9 mouse cellular contexts compared by ENCODE assay signal in the genomic region with DNA sequence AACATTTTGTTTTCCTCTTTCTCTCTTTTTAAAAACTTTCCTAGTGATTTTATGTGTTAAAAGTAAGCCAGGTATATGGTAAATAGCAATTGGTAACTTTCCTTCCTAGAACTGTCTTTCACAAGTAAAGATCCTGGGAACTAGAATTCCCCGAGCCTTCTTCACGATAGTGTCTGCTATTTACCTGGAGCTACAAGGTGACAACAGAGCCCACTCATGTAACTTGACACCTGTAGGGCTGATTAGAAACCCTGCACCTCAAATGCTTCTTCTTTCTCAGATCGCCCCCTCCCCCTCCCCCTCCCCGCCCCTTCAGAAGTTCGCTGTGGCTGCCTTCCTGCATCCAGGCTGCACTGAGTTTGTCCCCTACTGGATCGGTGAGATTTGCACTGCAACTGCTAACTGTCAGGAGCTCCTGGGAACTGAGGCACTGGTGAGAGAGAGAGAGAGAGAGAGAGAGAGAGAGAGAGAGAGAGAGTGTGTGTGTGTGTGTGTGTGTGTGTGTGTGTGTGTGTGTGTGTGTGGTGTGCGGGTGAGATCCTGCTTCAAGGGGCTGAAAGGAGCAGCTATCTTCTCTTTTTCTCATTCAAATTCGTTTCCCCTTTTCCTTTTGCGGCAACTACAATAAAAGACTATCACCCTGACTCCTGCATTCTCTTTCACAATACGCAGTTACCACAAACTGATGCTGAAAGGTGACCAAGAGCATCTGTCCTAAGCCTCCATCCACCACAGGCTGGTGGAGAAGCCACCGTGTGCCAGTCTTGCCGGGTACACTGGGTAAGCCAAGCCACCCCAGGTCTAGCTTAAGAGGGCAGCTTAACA.
A peak's percentile ranks its signal among the peaks of the same experiment; 100 is the strongest.
DNase-seq lines count a peak whose midpoint lies in the region; ATAC-seq lines count a peak whose summit lies in the region.
"Had no signal": no experiment of that assay in that cellular context is flagged by ENCODE, and none has a peak within 500 bp of the region (broad histone marks: within the 10 kb centered on the region; RNA-seq: fewer than 3 reads in every experiment).

No protein-coding gene starts in this region.

- H3K36me3 ChIP-seq in heart, embryonic 11.5 days (ENCODE audit: control insufficient read depth, insufficient read depth, low read length) = no peaks in the 10 kb centered on the region
- H3K36me3 ChIP-seq in embryonic facial prominence, embryonic 10.5 days (replicated peaks) = no peaks in the 10 kb centered on the region

- peak overlapping the region; percentile 49 for H3K4me2 ChIP-seq in heart, embryonic 11.5 days

- no peaks in the 10 kb centered on the region for H3K9me3 ChIP-seq in heart, embryonic 11.5 days (replicated peaks; ENCODE audit: control insufficient read depth, low read length)
- H3K9me3 ChIP-seq in embryonic facial prominence, embryonic 10.5 days = no peaks in the 10 kb centered on the region

- no peak overlapping the region for H3K4me3 ChIP-seq in heart, embryonic 11.5 days (ENCODE audit: low read depth, low read length)
- H3K4me3 ChIP-seq in embryonic facial prominence, embryonic 10.5 days = 0 out of 2 replicates have a peak overlapping the region, but pooled peaks have one; percentile 4

- H3K27ac ChIP-seq in heart, embryonic 11.5 days (ENCODE audit: low read depth, low read length) = peak overlapping the region; percentile 24; the same call in 1 of the 2 replicates
- H3K27ac ChIP-seq in embryonic facial prominence, embryonic 10.5 days (replicated peaks) = peak overlapping the region; percentile 61; the same call in 1 of the 2 replicates

- no peak for DNase-seq in heart, adult 9 months (ENCODE audit: low spot score in 2 of 2)
- DNase-seq in A20 (ENCODE audit: low read depth, low spot score) = peak; percentile 62
- peak; percentile 57 for DNase-seq in embryonic facial prominence, embryonic 10.5 days (ENCODE audit: low spot score)
- DNase-seq in cerebellum, postnatal 36 days = no peak
- DNase-seq in left cerebral cortex, adult 18-20 months (ENCODE audit: low spot score in 2 of 2) = no peak
- DNase-seq in kidney, adult 18-20 months = no peak
- DNase-seq: layer of hippocampus, postnatal 36 days had no signal

- H3K4me1 ChIP-seq in heart, embryonic 11.5 days (ENCODE audit: control insufficient read depth, insufficient read depth, low read length) = peaks cover 41% of the 10 kb centered on the region
- peaks cover 80% of the 10 kb centered on the region for H3K4me1 ChIP-seq in embryonic facial prominence, embryonic 10.5 days

- ATAC-seq in heart, embryonic 11.5 days (replicated peaks; ENCODE audit: insufficient number of reproducible peaks, low FRiP score, low TSS enrichment) = no peak
- peak; percentile 70 for ATAC-seq in monocyte, adult 5-6 weeks (replicated peaks; ENCODE audit: insufficient number of reproducible peaks, low FRiP score, low TSS enrichment, poor library complexity, severe bottlenecking)

- H3K27me3 ChIP-seq in heart, embryonic 11.5 days (ENCODE audit: control insufficient read depth, insufficient read depth, low read length) = no peaks in the 10 kb centered on the region
- peaks cover 12% of the 10 kb centered on the region for H3K27me3 ChIP-seq in embryonic facial prominence, embryonic 10.5 days (replicated peaks; ENCODE audit: low read depth, poor library complexity, severe bottlenecking)

- WGBS in heart, embryonic 11.5 days (ENCODE audit: insufficient replicate concordance) = 12% methylated on average over 11 of the region's 12 CpGs
- 11% methylated on average over 12 of the region's 12 CpGs for WGBS in embryonic facial prominence, embryonic 10.5 days

- peak overlapping the region; percentile 29; the same call in 1 of the 2 replicates for H3K9ac ChIP-seq in heart, embryonic 11.5 days (ENCODE audit: low read depth, low read length)

Comparison
In these comparisons a context has a peak if more than half of its experiments do, and no peak if none do; other contexts are left out.
1. DNase-seq: peak in A20 (single experiment) and embryonic facial prominence, embryonic 10.5 days (single experiment); none in heart, adult 9 months (0 of 2), cerebellum, postnatal 36 days (0 of 2), left cerebral cortex, adult 18-20 months (0 of 2) and kidney, adult 18-20 months (single experiment).